Mouse (Mus musculus) olfactory bulb, adult 2 months (tissue): ENCODE results near the gene Rrp1.

Experiments
- CTCF ChIP-seq: fragments of 200-500 bp; IDR thresholded peaks from 2 replicates; pipeline ENCODE4 v1.5.1; 2012; ENCODE audit warnings: low read depth, mild to moderate bottlenecking, low read length, moderate library complexity; ENCODE audit not compliant: insufficient read depth
- POLR2A ChIP-seq: fragments of 200-500 bp; IDR thresholded peaks from 2 replicates; pipeline ENCODE4 v1.6.1; 2012; ENCODE audit warnings: mild to moderate bottlenecking, low read depth, low read length, moderate library complexity; ENCODE audit not compliant: insufficient read depth

- TF ChIP-seq CTCF (no peak), POLR2A (no peak)
Observed at GRCm38 (mm10) chr10:78366195-78366834, 46.5 kb downstream of the Rrp1 start.
